Mouse (Mus musculus): ENCODE results near the gene Eef1g. TPM values are rescaled to one million over a fixed set of nuclear protein-coding genes. Genes with fewer than 3 reads are reported as not detected.

The Eef1g gene
- polyA plus RNA-seq, 1 experiment from 2014 or later: 501 TPM

DNA sequence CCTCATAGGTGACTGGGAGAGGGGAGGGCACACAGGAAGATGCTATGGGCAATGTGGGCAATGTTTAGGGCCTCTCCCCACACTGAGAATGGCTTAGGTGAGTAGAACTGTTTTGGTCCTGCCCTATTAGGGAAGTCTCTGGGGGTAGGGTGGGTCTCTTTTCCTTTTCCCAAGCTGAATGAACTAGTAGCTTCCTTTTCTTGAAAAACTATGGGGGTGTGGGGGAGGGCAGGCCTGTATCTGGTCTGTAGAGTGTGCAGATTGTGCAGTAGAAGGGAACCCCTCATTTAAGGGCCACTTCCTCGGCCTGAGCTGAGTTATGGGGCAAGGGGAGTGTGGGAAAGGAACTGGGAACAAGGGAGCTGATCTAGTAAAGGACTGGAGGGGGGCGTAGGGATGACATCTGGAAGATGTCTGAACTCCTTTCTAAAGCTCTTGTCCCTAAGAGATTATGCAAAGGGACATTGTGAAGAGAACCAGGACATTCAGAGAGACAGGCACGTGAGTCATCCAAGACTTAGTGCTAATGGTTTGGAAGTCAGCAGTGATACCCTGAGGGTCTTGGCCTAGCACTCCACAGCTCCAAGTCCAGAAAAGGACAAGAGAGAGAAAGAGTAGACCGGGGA is 24.5 kb downstream of the Eef1g start:
- 38% methylated on average over 4 of the region's 4 CpGs for WGBS
- H3K36me3 ChIP-seq (ENCODE audit: control insufficient read depth, insufficient read depth, low read length): no peaks in the 10 kb centered on the region
- ATAC-seq (replicated peaks; ENCODE audit: low FRiP score, low TSS enrichment, low read depth) (no peak), DNase-seq (ENCODE audit: low spot score) (no peak)
- H3K27ac ChIP-seq (ENCODE audit: low read depth): peak overlapping the region; percentile 93
- peaks cover 46% of the 10 kb centered on the region for H3K4me1 ChIP-seq (replicated peaks; ENCODE audit: control insufficient read depth, insufficient read depth, low read length)
- peak overlapping the region; percentile 75 for H3K4me3 ChIP-seq (ENCODE audit: low read depth, low read length)
- H3K27me3 ChIP-seq (replicated peaks; ENCODE audit: control insufficient read depth, insufficient read depth, low read length): no peaks in the 10 kb centered on the region
- no peaks in the 10 kb centered on the region for H3K9me3 ChIP-seq (ENCODE audit: control insufficient read depth, low read length)
- H3K9ac ChIP-seq (ENCODE audit: low read length): peak overlapping the region; percentile 82
- H3K4me2 ChIP-seq (ENCODE audit: low read length): peak overlapping the region; percentile 68

DNA sequence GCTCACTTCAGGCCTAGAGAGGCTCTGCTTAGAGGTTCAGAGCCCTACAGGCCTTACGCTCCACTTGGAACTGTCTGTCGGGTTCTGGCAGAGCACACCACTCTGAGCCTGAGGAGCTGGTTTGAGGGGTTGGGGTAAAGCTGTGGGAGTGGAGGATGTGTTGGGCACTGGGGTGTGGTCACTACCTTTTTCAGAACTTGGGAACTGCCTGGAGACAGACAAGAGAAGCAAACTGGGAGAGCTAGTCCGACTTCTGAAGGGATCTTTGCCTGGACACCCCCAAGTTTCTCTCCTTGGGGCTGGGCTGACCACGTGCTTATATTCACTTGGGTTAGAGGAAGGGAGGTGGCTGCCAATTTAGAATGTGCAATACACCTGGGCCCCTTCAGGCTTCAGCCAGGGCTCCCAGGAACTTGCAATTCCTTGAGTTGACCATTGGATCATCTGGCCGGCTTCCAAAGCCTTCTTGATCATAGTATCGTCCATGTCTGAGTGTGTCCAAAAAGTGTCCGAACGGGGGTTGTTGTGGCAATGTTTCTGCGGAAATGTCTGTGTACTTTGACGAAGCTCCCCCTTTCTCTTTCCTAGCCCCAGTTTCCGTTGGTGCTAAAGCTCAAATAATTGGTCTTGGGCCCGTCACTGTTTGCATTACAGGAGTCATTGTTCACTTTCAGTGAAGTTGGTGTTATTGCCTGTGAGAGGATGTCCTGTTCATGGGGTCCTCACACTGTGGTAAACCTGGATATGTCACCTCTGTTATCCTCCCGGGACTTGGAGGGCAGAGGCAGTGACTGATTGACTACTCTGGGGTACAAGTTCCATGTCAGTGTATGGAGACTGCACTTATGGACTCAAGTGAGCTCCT is 25.3 kb downstream of the Eef1g start:
- WGBS: 59% methylated on average over 13 of the region's 13 CpGs
- H3K9ac ChIP-seq (ENCODE audit: low read length): no peak overlapping the region; the same call in 1 of the 2 replicates
- ATAC-seq (replicated peaks; ENCODE audit: low FRiP score, low TSS enrichment, low read depth) (no peak), DNase-seq (ENCODE audit: low spot score) (no peak)
- peak overlapping the region; percentile 68 for H3K4me2 ChIP-seq (ENCODE audit: low read length)
- peak overlapping the region; percentile 93 for H3K27ac ChIP-seq (ENCODE audit: low read depth)
- no peaks in the 10 kb centered on the region for H3K36me3 ChIP-seq (ENCODE audit: control insufficient read depth, insufficient read depth, low read length)
- H3K4me1 ChIP-seq (replicated peaks; ENCODE audit: control insufficient read depth, insufficient read depth, low read length): peaks cover 48% of the 10 kb centered on the region
- H3K9me3 ChIP-seq (ENCODE audit: control insufficient read depth, low read length): no peaks in the 10 kb centered on the region
- H3K4me3 ChIP-seq (ENCODE audit: low read depth, low read length): peak overlapping the region; percentile 75
- no peaks in the 10 kb centered on the region for H3K27me3 ChIP-seq (replicated peaks; ENCODE audit: control insufficient read depth, insufficient read depth, low read length)

DNA sequence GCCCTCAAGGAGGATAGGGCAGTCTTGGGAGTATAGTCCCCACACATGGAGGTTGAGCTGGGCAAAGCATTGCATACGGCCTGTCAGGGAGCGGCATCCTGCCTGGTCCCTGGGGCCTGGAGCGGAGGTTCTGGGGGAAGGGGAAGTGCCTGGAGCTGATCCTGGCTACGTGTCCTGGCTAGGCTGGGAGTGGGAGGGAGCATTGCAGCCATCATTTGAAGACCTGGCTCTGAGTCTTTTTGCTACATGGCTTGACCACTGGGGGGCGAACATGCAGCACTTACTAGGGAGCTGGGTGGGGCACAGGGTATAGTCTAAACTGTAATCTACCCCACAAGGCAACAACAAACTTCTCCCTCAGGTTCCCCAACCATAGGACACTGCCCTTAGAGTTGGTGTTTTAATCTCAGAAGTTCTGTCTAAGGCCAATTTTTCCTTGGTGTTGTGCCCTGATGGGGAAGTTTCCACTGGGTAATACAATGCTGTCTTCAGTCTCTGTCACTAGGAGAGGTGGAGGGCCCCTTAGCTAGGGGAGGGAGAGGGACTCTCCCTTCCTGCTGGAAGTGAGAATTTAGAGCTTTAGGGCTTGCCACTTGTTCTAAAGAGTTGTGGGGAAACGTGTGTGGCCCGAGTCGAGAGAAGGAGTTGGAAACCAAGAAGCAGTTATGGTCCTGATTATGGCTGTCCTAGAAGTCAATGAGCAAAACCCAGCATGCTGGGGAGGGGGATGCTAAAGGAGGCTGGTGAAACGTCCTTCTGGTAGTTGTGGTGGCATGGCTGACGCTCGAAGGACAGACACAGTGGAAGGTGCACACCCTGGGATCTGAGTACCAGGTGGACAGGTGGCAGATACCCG is 26.2 kb downstream of the Eef1g start:
- Histone ChIP-seq H3K4me1 (replicated peaks; ENCODE audit: control insufficient read depth, insufficient read depth, low read length) (peaks cover 54% of the 10 kb centered on the region), H3K4me2 (ENCODE audit: low read length) (peak overlapping the region; percentile 68), H3K36me3 (ENCODE audit: control insufficient read depth, insufficient read depth, low read length) (no peaks in the 10 kb centered on the region), H3K9me3 (ENCODE audit: control insufficient read depth, low read length) (no peaks in the 10 kb centered on the region), H3K27ac (ENCODE audit: low read depth) (peak overlapping the region; percentile 93; the same call in 1 of the 2 replicates), H3K9ac (ENCODE audit: low read length) (no peak overlapping the region), H3K27me3 (replicated peaks; ENCODE audit: control insufficient read depth, insufficient read depth, low read length) (no peaks in the 10 kb centered on the region), H3K4me3 (ENCODE audit: low read depth, low read length) (0 out of 2 replicates have a peak overlapping the region, but pooled peaks have one; percentile 8)
- ATAC-seq (replicated peaks; ENCODE audit: low FRiP score, low TSS enrichment, low read depth) (0 out of 2 replicates have a peak, but pooled peaks have one; percentile 15), DNase-seq (ENCODE audit: low spot score) (peak; percentile 83)
- WGBS: 36% methylated on average over 12 of the region's 12 CpGs

DNA sequence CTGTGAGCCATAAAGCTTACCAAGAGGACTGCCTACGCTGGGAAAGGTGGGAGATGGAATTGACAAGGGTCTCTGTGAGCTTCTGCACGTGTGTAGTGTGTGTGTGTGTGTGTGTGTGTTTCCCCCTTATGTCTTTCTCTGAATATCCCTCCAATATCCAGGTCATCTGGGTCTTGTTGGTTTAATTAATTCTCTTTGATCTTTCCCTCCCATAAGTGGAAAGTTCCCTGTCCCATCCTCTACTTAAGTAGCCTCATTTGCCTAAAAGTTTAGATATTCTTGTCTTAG is 26.7 kb downstream of the Eef1g start:
- no peak overlapping the region; the same call in 1 of the 2 replicates for H3K4me2 ChIP-seq (ENCODE audit: low read length)
- DNase-seq (ENCODE audit: low spot score): no peak
- H3K27ac ChIP-seq (ENCODE audit: low read depth): no peak overlapping the region
- WGBS: 70% methylated on average over 2 of the region's 2 CpGs
- H3K27me3 ChIP-seq (replicated peaks; ENCODE audit: control insufficient read depth, insufficient read depth, low read length): no peaks in the 10 kb centered on the region
- ATAC-seq (replicated peaks; ENCODE audit: low FRiP score, low TSS enrichment, low read depth): no peak
- H3K9me3 ChIP-seq (ENCODE audit: control insufficient read depth, low read length): no peaks in the 10 kb centered on the region
- peaks cover 54% of the 10 kb centered on the region for H3K4me1 ChIP-seq (replicated peaks; ENCODE audit: control insufficient read depth, insufficient read depth, low read length)
- H3K9ac ChIP-seq (ENCODE audit: low read length): no peak overlapping the region
- H3K4me3 ChIP-seq (ENCODE audit: low read depth, low read length): no peak overlapping the region
- H3K36me3 ChIP-seq (ENCODE audit: control insufficient read depth, insufficient read depth, low read length): no peaks in the 10 kb centered on the region

DNA sequence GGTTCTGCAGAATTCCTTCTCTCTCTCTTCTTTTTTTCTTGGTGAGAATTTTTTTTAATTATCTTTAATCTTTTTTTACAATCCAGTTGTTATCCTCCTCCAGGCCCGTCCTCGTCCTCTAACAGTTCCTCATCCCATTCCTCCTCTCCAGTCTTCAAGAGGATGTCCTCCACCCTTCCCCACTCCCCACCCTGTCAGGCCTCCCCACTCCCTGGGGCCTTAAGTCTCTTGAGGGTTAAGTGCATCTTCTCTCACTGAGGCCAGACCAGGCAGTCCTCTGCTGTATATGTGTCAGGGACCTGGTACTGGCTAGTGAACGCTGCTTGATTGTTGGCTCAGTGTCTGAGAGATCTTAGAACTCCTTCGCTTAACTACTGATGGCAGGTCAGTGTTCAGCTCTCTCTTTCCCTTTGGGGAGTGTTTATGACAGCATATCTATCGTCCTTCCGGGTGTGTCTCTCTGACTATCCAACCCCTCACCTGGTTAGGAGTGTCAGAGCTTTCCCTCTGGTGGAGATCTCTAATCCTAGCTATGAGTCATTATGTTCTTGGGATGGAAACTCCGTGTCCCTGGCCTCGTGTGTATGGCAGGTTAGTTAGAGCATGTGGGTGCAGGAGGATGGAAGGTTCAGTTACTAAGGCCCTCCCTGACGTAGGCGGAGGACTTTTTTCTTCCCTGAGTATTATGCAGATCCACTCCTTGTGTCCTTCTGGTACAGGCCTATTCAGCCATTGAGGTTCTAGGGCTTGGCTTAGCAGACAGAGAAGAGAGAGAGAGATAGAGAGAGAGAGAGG is 28.2 kb downstream of the Eef1g start:
- Histone ChIP-seq H3K4me2 (ENCODE audit: low read length) (no peak overlapping the region), H3K27ac (ENCODE audit: low read depth) (no peak overlapping the region), H3K9ac (ENCODE audit: low read length) (no peak overlapping the region), H3K9me3 (ENCODE audit: control insufficient read depth, low read length) (no peaks in the 10 kb centered on the region), H3K36me3 (ENCODE audit: control insufficient read depth, insufficient read depth, low read length) (0 out of 2 replicates have a peak, but pooled peaks cover 5% of the 10 kb centered on the region), H3K27me3 (replicated peaks; ENCODE audit: control insufficient read depth, insufficient read depth, low read length) (no peaks in the 10 kb centered on the region), H3K4me1 (replicated peaks; ENCODE audit: control insufficient read depth, insufficient read depth, low read length) (peaks cover 53% of the 10 kb centered on the region), H3K4me3 (ENCODE audit: low read depth, low read length) (no peak overlapping the region)
- ATAC-seq (replicated peaks; ENCODE audit: low FRiP score, low TSS enrichment, low read depth): no peak
- DNase-seq (ENCODE audit: low spot score): no peak
- WGBS: 66% methylated on average over 10 of the region's 10 CpGs

DNA sequence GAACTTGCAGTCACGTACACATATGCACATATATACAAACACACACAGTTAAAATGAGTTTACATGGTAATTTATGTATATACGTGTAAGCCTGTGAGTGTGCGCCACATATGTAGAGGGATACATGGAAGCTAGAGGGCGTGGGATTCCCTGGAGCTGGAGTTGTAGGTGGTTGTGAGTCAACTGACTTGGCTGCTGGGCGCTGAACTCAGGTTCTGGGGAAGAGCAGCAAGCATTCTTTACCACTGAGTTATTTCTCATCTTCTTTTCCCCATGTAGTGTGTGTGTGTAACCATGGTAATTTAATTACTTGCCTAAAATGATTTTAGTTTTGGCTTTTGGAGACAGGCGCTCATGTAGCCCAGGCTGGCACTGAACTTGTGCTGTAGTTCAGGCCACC is 29.8 kb downstream of the Eef1g start:
- no peak overlapping the region for H3K4me3 ChIP-seq (ENCODE audit: low read depth, low read length)
- WGBS: 90% methylated on average over 6 of the region's 6 CpGs
- H3K4me2 ChIP-seq (ENCODE audit: low read length): no peak overlapping the region
- no peaks in the 10 kb centered on the region for H3K9me3 ChIP-seq (ENCODE audit: control insufficient read depth, low read length)
- DNase-seq (ENCODE audit: low spot score) (no peak), ATAC-seq (replicated peaks; ENCODE audit: low FRiP score, low TSS enrichment, low read depth) (no peak)
- peaks cover 18% of the 10 kb centered on the region for H3K36me3 ChIP-seq (ENCODE audit: control insufficient read depth, insufficient read depth, low read length)
- H3K27ac ChIP-seq (ENCODE audit: low read depth): no peak overlapping the region
- H3K4me1 ChIP-seq (replicated peaks; ENCODE audit: control insufficient read depth, insufficient read depth, low read length): peaks cover 45% of the 10 kb centered on the region
- no peak overlapping the region for H3K9ac ChIP-seq (ENCODE audit: low read length)
- H3K27me3 ChIP-seq (replicated peaks; ENCODE audit: control insufficient read depth, insufficient read depth, low read length): no peaks in the 10 kb centered on the region

DNA sequence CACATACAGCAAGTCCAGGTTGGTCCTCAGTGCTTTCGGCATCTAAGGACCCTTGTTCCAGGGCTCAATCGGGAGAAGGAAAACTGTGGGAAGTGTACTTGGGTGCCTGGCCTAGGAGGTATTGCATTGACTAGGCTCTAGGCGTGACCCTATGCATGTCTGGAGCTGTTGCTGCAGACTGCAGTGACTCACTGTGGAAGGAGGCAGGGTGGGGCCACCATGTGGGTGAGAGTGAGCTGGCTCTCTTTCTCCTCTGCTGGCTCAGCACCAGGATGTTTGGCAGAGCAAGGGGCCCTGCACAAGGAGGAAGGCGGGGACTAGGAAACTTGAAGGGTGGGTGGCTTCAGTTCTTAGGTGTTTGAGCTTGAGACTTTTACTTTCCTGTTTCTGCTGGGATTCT is 30.7 kb downstream of the Eef1g start:
- Histone ChIP-seq H3K4me3 (ENCODE audit: low read depth, low read length) (no peak overlapping the region), H3K36me3 (ENCODE audit: control insufficient read depth, insufficient read depth, low read length) (peaks cover 27% of the 10 kb centered on the region), H3K4me1 (replicated peaks; ENCODE audit: control insufficient read depth, insufficient read depth, low read length) (peaks cover 36% of the 10 kb centered on the region), H3K27ac (ENCODE audit: low read depth) (peak overlapping the region; percentile 64; the same call in 1 of the 2 replicates), H3K4me2 (ENCODE audit: low read length) (0 out of 2 replicates have a peak overlapping the region, but pooled peaks have one; percentile 6), H3K27me3 (replicated peaks; ENCODE audit: control insufficient read depth, insufficient read depth, low read length) (no peaks in the 10 kb centered on the region), H3K9ac (ENCODE audit: low read length) (0 out of 2 replicates have a peak overlapping the region, but pooled peaks have one; percentile 2), H3K9me3 (ENCODE audit: control insufficient read depth, low read length) (no peaks in the 10 kb centered on the region)
- ATAC-seq (replicated peaks; ENCODE audit: low FRiP score, low TSS enrichment, low read depth): peak; percentile 87
- DNase-seq (ENCODE audit: low spot score): peak; percentile 79
- 36% methylated on average over 4 of the region's 4 CpGs for WGBS

DNA sequence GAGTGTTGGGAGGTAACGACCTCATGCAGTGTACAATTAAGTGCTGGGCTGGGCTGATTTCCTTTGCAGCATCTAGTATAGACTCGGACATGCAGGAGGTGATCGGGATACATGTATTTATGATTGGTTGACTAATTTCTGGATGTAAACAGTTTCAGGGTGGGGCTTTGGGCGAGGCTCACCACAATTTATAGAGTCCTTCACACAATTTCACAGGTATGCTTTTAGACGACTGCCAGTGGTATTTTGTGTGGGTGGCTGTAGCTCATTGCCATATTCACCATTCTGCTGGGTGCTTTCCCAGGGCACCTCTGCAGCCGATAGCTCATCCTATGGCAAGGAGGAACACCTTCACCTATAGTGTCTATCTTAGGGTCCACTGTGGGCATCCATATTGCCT is 31.7 kb downstream of the Eef1g start:
- Histone ChIP-seq H3K27ac (ENCODE audit: low read depth) (no peak overlapping the region), H3K27me3 (replicated peaks; ENCODE audit: control insufficient read depth, insufficient read depth, low read length) (no peaks in the 10 kb centered on the region), H3K9ac (ENCODE audit: low read length) (no peak overlapping the region), H3K4me2 (ENCODE audit: low read length) (no peak overlapping the region), H3K4me1 (replicated peaks; ENCODE audit: control insufficient read depth, insufficient read depth, low read length) (peaks cover 26% of the 10 kb centered on the region), H3K36me3 (ENCODE audit: control insufficient read depth, insufficient read depth, low read length) (peaks cover 37% of the 10 kb centered on the region), H3K4me3 (ENCODE audit: low read depth, low read length) (no peak overlapping the region), H3K9me3 (ENCODE audit: control insufficient read depth, low read length) (no peaks in the 10 kb centered on the region)
- 87% methylated on average over 6 of the region's 6 CpGs for WGBS
- ATAC-seq (replicated peaks; ENCODE audit: low FRiP score, low TSS enrichment, low read depth) (no peak), DNase-seq (ENCODE audit: low spot score) (no peak)

Data from intestine, embryonic 14.5 days (tissue).